Mouse (Mus musculus) forelimb bud, embryonic 11.5 days (tissue): ENCODE results near the gene Aff2.

Source experiments
- DNase-seq: peaks from one replicate; pipeline ENCODE4 v3.0.0-alpha.2; 2012; ENCODE audit warnings: low read depth, low spot score

Aff2 gene

GRCm38 (mm10) chrX:69360238-69361054 lies at the start of gene Aff2:
Aff2 (plus strand) TSS chrX:69360294.
- no peak for DNase-seq

DNA sequence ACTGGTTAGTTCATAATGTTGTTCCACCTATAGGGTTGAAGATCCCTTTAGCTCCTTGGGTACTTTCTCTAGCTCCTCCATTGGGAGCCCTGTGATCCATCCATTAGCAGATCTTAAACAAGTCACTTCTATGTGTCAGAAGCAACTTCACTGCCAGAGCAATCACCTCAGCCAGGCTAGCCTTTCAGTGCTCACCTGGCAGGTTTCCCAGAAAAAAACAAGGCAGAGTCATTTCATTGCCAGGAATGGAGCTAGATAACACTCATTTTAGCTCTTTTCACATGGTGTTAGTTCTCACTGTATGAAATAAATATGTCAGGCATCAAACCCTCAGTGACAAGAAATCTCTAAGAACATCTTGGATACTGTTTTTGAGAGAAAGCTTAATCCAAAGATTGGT lies 22.8 kb upstream of the Aff2 start:
- no peak for DNase-seq

- DNase-seq, result no peak
These were observed 4.5 kb upstream of the Aff2 start for GRCm38 (mm10) chrX:69355621-69356020.

- no peak for DNase-seq
These were observed 734 bp upstream of the Aff2 start for GRCm38 (mm10) chrX:69359360-69359759.

DNA sequence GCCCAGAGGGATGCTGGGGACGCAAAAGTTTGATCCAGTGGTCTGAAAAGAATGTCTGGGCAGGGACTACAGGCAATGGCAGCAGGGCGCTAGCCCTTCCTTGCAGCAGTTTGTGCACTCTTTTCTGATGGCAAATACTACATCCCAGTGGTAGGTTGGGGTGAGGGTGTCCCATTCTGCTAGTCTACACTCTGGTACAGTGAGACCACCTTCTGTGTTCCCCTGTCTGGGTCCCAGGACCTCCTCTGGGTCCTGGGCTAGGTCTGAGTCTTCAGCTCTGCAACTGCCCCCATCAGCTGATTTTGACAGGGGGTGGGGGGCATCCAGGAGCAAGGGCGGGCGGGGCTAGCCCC lies 233 bp upstream of the Aff2 start:
- no peak for DNase-seq

GRCm38 (mm10) chrX:69361055-69361558 lies 1.0 kb downstream of the Aff2 start:
- no peak for DNase-seq

- DNase-seq, result peak; percentile 66
These were observed 4.1 kb downstream of the Aff2 start for GRCm38 (mm10) chrX:69364198-69364597.

DNA sequence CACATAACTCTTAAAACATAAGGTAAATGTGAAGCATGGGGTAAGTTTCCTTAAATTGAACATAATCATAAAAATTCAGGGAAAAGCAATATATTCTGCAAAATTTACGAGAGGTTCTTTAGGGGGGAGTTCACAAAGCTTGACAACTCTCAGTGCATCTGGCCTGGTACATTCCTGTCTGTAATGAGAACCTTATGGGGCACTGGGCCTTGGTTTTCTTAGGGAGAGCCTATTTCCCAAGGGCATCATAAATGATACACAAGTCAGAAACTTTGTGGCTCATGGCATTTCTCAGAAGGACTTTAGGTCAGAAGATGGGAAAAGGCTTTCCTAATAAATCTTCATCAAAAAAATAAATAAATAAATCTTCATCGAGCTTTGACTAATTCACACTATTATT lies 13.2 kb downstream of the Aff2 start:
- peak; percentile 72 for DNase-seq

GRCm38 (mm10) chrX:69389738-69390137 lies 29.6 kb downstream of the Aff2 start:
- DNase-seq, result no peak

GRCm38 (mm10) chrX:69415043-69415442 lies 54.9 kb downstream of the Aff2 start:
- DNase-seq, result no peak

- DNase-seq, result no peak
These were observed 78.3 kb downstream of the Aff2 start for GRCm38 (mm10) chrX:69438422-69438821.

DNA sequence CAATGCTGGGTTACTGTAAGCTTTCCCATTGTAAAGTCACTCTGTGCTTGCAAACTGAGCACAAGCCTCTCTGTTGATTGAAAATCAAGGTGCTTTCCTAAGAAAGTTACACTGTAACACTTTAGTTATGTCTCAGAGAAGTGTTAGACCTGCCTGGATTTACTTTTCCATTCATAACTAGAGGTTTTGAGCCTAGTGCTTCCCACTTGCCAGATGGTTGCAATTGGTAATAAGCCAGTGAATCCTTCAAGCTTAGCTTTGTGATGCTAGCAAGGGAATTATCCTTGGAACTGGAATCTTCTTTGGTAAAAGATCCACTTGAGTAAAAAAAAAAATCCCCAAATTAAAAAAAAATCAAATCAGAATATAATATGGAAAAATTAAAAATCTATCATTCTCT lies 81.8 kb downstream of the Aff2 start:
- DNase-seq, result no peak

DNA sequence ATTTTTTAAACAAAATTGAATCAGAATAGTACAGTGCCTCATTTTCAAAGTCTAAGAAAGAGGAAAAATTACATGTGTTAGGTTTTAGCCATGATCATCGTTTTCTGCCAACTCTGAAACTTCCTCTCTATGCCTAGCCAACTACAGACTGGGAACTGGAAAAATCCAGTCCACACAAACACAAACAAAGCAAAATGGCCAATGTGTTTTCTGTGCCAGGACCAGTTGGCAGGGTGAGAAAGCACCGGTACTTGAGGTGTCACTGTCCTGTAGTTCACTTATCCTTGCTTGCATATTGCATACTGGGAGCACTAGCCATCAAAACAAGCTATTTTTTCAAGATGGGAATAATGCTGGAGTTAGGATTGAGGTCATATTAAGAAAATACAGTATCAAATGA lies 100.8 kb downstream of the Aff2 start:
- no peak for DNase-seq

DNA sequence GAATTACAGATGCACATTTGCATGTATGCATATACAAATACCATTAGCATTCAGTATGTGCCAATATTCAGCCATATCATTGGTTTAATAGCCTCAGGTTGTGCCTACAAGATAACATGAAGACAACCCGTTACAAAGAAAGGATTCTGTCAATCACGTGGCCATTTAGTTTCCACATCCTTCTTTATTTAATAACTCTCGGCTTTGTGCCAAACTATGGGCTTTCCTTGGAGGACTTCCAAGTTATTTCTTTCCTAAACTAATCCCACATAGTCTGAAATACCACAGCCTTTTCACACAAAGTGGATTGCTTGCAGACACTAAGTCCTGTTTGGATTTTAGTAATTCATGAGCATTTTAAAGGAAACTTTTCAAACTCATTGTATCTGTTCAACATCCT lies 142.0 kb downstream of the Aff2 start:
- no peak for DNase-seq

DNA sequence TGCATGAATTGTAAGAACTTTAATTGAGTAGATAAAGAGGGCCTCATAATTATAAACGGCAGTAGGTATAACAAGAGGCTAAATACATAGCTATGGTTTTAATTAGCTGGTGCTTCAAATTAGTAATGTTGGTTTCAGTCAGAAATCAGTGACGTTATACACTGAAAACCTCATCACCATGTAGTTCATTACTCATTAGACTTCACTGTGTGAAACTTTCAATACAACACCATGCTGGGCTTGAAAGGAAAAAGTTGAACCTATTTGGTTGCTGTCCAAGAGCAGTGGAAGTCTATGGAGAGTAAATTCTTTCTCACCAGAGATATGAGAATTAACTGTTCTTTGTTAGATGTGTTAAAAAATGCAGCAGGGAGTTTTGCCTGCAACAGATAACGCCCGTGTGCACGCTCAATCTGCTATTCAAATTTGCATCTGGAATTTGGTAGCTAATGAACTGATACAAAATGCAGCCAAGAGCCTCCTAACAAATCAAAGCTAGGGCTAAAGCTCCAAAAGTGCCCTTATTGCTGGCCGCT lies 158.0 kb downstream of the Aff2 start:
- no peak for DNase-seq

DNA sequence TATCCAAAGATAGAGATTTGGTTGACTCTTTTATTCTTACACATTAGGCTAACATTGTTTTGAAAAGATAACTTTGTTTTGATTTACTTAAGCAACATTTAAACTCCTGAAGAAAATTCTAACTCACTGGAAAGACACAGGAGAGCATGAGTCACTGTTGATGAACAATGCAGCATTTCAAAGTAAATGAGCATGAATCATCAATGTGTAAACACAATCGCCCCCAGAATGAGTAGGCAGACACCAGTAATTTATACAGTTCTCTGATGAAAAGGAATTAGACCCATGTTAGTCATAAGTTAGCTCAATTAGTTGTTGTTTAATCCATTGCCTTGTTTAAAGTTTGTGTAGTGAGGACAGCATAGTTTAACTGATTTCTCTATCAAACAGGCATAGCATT lies 180.7 kb downstream of the Aff2 start:
- DNase-seq, result no peak

DNA sequence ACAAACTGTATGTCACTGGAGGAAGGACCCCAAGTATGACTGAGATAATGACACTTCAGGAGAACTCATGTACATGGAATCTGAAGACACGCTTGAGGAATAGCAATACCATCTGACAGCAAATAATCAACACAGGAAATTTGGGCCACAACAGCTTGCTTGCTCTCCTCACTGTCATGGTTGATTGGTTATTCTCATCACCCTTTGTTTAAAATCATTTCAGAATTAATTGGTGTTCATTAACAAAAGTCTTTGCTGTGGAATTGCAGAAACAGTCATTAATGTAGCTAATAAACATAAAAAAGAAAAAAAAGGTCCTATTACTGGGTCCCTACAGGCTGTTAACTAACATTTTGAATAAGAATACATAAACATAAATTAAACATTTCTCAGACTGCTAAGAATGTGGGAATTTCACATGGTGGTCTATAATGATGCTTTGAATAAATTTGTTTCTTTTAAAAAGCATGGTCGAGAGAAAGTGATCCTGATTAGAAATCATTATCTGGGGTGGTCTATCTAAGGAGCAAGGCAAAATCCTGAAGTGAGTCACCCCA lies 219.9 kb downstream of the Aff2 start:
- no peak for DNase-seq

GRCm38 (mm10) chrX:69608793-69609192 lies 248.7 kb downstream of the Aff2 start:
- peak; percentile 2 for DNase-seq

GRCm38 (mm10) chrX:69663038-69663437 lies 302.9 kb downstream of the Aff2 start:
- no peak for DNase-seq

GRCm38 (mm10) chrX:69666145-69666677 lies 306.1 kb downstream of the Aff2 start:
- DNase-seq, result no peak

DNA sequence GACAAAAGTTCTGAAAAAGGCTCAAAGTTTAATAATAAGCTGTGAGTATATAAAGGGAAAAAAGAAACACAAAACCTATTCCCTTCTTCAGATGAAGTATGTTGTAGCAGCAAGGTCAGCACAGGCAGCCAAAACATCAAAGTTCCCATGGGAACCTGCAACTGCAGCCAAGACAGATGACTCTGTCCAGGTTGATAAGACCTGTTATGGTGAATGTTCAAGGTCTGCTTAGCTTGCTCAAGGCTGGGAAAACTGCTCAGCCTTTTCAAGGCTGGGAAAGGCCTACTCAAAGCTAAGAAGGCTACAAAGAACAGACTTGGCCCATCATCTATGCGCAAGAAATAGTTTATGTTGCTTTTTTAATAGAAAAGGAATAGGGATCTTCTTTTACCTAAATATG lies 315.6 kb downstream of the Aff2 start:
- no peak for DNase-seq

GRCm38 (mm10) chrX:69698840-69699239 lies 338.7 kb downstream of the Aff2 start:
- DNase-seq, result peak; percentile 49

DNA sequence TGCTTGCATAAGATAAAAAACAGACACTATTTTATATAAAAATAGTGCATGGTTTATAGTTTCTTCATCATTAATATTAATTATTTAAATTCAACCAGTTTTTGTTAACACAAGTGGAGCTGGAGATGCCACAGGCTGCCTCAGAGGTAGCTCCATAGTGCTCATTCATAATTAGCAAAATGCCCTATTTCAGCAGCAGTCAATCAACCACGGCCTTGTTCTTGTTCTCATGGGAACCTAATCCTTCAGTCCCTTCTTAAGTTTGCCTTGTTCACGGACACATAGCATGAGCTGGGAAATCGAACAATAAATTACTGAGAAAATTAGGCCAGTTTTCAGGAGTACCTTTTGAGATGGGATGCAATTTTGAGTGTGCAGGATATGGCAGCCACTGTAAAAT lies 378.9 kb downstream of the Aff2 start:
- no peak for DNase-seq
